Mouse (Mus musculus): Measurements from ENCODE around the gene Syt9.
A peak's percentile ranks its signal among the peaks of the same experiment; 100 is the strongest.

- TF ChIP-seq CTCF (IDR thresholded peaks at IDR 0.05) (peak; percentile 79), EP300 (IDR thresholded peaks at IDR 0.05) (no peak)
Observed at GRCm38 (mm10) chr7:107526299-107526698, 155.8 kb downstream of the Syt9 start.

Data from lung, postnatal 0 days (tissue).